Mouse (Mus musculus) intestine, embryonic 16.5 days (tissue): ENCODE data around the gene Dmkn. TPM values are rescaled to one million over a fixed set of nuclear protein-coding genes. Genes with fewer than 3 reads are reported as not detected.

ENCODE experiments used
- ATAC-seq: fragments of 200-750 bp; cut with Nextera tagmentation; 2 replicates; pipeline ENCODE4 v1.8.0; 2017; ENCODE audit warnings: moderate TSS enrichment, moderate library complexity
- H3K27ac ChIP-seq: fragments of 300-500 bp; sonication (generic); 2 replicates; pipeline ENCODE4 v1.5.1; 2014; ENCODE audit warnings: mild to moderate bottlenecking, low read length
- H3K27me3 ChIP-seq: fragments of 300-500 bp; sonication (generic); replicated peaks from 2 replicates; pipeline ENCODE4 v1.6.1; 2014; ENCODE audit warnings: low read length, control low read depth, mixed read lengths; ENCODE audit not compliant: control insufficient read depth, insufficient read depth
- H3K36me3 ChIP-seq: fragments of 300-500 bp; sonication (generic); 2 replicates; pipeline ENCODE4 v1.6.1; 2014; ENCODE audit warnings: low read length, control low read depth; ENCODE audit not compliant: control insufficient read depth, insufficient read depth
- H3K4me1 ChIP-seq: fragments of 300-500 bp; sonication (generic); 2 replicates; pipeline ENCODE4 v1.6.1; 2014; ENCODE audit warnings: low read length, control low read depth, mixed read lengths; ENCODE audit not compliant: control insufficient read depth, insufficient read depth
- H3K4me2 ChIP-seq: fragments of 300-500 bp; sonication (generic); 2 replicates; pipeline ENCODE4 v1.6.1; 2014; ENCODE audit warnings: low read depth, low read length, control low read depth
- H3K4me3 ChIP-seq: fragments of 300-500 bp; sonication (generic); 2 replicates; pipeline ENCODE4 v1.5.1; 2014; ENCODE audit warnings: mild to moderate bottlenecking, low read length
- H3K9ac ChIP-seq: fragments of 300-500 bp; sonication (generic); 2 replicates; pipeline ENCODE4 v1.6.1; 2014; ENCODE audit warnings: low read depth, low read length
- H3K9me3 ChIP-seq: fragments of 300-500 bp; sonication (generic); 2 replicates; pipeline ENCODE4 v1.6.1; 2016; ENCODE audit warnings: low read length, control low read depth; ENCODE audit not compliant: control insufficient read depth
- WGBS: fragments of 180-500 bp; shearing (Covaris S2); extraction: QIAGEN DNeasy Blood & Tissue Kit; methylation state at CpG from one replicate; pipeline ENCODE4 v1.1.7; 2014; 5-methylcytosine and 5-hydroxymethylcytosine counted together
- polyA plus RNA-seq: library from polyadenylated mRNA; unstranded; fragments of >200 nt; fragmentation: Nextera tagmentation; extraction: Ambion mirVana; gene quantifications from 2 replicates; pipeline ENCODE4 v1.2.1, GENCODE M21; 2015

The Dmkn gene
- polyA plus RNA-seq, 1 experiment from 2014 or later, result 5.8 TPM

DNA sequence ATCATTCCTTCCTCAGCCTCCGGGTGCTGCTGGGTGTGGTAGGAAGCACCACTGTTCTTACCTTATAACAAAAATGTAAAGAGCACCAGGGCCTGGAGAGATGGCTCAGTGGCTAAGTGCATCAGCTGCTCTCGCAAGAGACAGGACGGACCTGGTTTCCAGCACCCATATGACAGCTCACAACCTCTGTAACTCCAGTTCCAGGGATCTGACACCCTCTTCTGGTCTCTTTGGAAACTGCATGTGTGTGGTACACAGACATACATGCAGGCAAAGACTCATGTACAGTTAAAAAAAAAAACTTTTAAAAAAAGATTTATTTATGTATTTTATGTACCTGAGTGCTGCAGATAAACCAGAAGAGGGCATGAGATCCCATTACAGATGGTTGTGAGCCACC lies 39.7 kb downstream of the Dmkn start:
- ATAC-seq, result no peak
- 95% methylated on average over 3 of the region's 3 CpGs for WGBS
- Histone ChIP-seq H3K27me3 (no peaks in the 10 kb centered on the region), H3K4me3 (no peak overlapping the region), H3K4me2 (no peak overlapping the region), H3K27ac (no peak overlapping the region), H3K36me3 (no peaks in the 10 kb centered on the region), H3K4me1 (no peaks in the 10 kb centered on the region), H3K9ac (no peak overlapping the region), H3K9me3 (peaks cover 5% of the 10 kb centered on the region)

DNA sequence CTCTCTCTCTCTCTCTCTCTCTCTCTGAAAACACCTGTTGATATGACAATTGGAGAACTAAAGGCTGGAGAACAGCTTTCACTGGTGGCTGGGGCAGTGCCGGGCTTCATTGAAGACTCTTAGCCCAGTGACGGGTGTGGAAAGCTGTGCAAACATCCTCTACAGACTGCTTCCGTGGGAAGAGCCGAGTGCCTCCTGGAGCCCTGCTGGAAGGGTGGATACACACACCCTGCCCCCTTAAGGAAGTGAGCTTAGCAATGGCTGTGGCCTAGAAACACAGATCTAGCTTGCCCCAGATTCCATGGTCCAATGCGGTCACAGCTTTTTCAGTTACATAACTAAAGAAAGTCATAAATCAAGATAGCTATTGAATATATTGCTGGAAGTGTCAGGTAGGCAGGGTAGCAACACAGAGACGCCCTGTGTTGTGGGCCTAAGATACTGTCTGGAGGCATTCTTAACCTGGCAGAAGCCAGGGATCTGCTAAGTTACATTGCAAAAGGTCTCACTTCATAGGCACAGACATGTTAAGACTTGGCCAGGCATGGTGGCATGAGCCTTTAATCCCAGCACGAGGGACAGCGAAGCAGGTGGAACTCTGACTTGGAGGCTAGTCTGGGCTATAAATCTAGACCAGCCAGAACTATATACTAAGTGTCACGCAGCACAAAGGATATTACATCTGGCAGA lies 40.6 kb downstream of the Dmkn start:
- peaks cover 5% of the 10 kb centered on the region for H3K9me3 ChIP-seq
- ATAC-seq, result peak; percentile 97
- 61% methylated on average over 9 of the region's 9 CpGs for WGBS
- H3K36me3 ChIP-seq, result no peaks in the 10 kb centered on the region
- no peaks in the 10 kb centered on the region for H3K4me1 ChIP-seq
- no peak overlapping the region for H3K4me2 ChIP-seq
- H3K27ac ChIP-seq, result peak overlapping the region; percentile 78
- H3K27me3 ChIP-seq, result no peaks in the 10 kb centered on the region
- no peak overlapping the region for H3K4me3 ChIP-seq
- H3K9ac ChIP-seq, result no peak overlapping the region

DNA sequence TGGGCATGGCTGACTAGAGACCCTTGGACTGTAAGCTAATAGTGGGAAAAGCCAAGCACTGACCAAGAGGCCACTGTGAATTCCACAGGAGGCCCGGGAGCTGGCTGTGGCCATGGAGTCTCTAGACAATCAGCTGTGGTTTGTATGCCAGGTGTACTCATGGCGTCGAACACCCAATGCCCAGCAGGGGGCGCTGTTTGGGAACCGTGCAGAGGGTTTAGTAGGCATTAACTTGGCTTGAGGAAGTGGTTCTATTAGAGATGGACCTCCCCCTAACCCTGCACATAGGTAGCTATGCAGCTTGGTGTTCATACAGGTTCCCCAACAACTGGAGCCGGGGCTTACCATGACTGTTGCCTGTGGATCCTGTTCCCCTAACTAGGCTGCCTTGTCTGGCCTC lies 42.4 kb downstream of the Dmkn start:
- Histone ChIP-seq H3K4me3 (no peak overlapping the region), H3K4me1 (no peaks in the 10 kb centered on the region), H3K9me3 (no peaks in the 10 kb centered on the region), H3K27ac (no peak overlapping the region), H3K4me2 (no peak overlapping the region), H3K9ac (no peak overlapping the region), H3K36me3 (no peaks in the 10 kb centered on the region), H3K27me3 (no peaks in the 10 kb centered on the region)
- ATAC-seq, result no peak
- WGBS, result 49% methylated on average over 6 of the region's 6 CpGs

DNA sequence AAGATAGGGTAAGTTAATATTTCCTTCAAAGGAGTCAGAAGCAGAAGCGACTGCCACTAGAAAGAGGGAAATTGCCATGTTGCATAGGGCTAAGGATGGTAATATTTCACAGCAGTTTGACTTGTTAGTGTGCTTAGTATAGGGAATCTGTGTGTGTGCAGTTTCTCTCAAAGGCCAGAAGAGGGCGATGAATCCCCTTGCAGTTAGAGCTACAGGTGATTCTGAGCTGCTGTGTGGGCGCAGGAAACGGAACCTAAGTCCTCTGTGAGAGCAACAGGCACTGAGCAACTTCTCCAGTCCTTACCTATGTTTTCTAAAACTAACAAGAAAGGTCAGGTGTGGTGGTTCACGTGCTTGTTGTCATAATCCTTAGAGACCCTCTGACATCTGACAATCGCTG lies 46.8 kb downstream of the Dmkn start:
- no peak overlapping the region for H3K4me3 ChIP-seq
- H3K9me3 ChIP-seq, result no peaks in the 10 kb centered on the region
- no peak for ATAC-seq
- H3K27me3 ChIP-seq, result no peaks in the 10 kb centered on the region
- no peak overlapping the region for H3K9ac ChIP-seq
- no peaks in the 10 kb centered on the region for H3K36me3 ChIP-seq
- WGBS, result 63% methylated on average over 6 of the region's 6 CpGs
- no peak overlapping the region for H3K4me2 ChIP-seq
- peaks cover 12% of the 10 kb centered on the region; the same call in 1 of the 2 replicates for H3K4me1 ChIP-seq
- no peak overlapping the region for H3K27ac ChIP-seq

DNA sequence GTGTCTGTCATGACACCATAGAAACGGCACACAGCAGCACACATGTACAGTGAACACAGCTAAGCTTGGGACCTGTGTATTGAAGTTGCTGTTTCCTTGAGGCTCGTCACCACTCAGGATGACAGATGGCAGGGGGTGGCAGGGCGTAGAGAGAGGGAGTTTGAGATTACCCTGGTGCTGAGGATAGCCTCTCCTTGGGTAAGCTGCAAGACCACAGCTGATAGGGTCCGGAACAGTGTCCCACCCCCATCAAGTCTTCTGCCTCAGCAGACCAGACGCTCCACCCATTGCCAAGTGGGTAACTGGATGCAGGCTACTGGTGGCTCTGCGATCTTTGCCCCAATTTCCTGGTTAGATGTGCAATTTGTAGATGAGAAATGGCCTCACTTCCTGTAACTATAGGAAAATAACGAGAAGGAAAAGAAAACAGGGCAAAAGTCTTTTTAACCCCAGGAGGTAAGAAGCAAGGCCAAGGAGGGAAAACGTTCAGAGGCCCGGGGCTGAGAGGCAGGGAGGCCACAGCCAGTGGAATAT lies 48.3 kb downstream of the Dmkn start:
- Histone ChIP-seq H3K9me3 (no peaks in the 10 kb centered on the region), H3K4me2 (peak overlapping the region; percentile 22), H3K9ac (0 out of 2 replicates have a peak overlapping the region, but pooled peaks have one; percentile 19), H3K36me3 (no peaks in the 10 kb centered on the region), H3K4me1 (peaks cover 12% of the 10 kb centered on the region; the same call in 1 of the 2 replicates), H3K4me3 (no peak overlapping the region), H3K27me3 (no peaks in the 10 kb centered on the region), H3K27ac (peak overlapping the region; percentile 78)
- 33% methylated on average over 9 of the region's 9 CpGs for WGBS
- peak; percentile 72 for ATAC-seq

DNA sequence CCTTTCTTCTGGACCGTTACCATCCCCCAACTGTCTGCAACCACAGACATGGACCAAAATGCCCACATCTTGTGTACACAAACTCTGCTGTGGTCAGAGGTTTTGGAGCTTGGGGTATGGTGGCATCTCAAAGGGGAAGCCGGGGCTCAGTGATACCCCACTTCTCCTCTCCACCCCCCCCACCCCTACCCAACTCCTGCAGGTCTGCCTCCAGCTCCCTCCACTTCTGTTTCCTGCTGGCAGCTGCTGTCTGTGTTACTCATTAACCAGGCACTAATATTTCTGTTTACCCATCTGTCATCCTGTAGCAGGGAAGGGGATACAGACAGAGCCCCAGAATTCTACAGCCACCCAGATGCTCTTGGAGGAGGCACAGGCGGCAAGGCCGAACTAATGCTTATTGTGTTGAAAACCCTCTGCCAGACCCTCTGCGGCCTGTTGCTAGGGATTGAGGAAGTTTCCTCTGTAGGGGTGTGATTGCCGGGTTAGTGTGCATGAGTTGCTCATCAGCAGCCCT lies 48.8 kb downstream of the Dmkn start:
- Histone ChIP-seq H3K36me3 (no peaks in the 10 kb centered on the region), H3K9me3 (no peaks in the 10 kb centered on the region), H3K27ac (peak overlapping the region; percentile 78), H3K9ac (0 out of 2 replicates have a peak overlapping the region, but pooled peaks have one; percentile 19), H3K27me3 (no peaks in the 10 kb centered on the region), H3K4me2 (peak overlapping the region; percentile 22), H3K4me1 (peaks cover 12% of the 10 kb centered on the region; the same call in 1 of the 2 replicates), H3K4me3 (no peak overlapping the region)
- 38% methylated on average over 6 of the region's 6 CpGs for WGBS
- ATAC-seq, result peak; percentile 88

DNA sequence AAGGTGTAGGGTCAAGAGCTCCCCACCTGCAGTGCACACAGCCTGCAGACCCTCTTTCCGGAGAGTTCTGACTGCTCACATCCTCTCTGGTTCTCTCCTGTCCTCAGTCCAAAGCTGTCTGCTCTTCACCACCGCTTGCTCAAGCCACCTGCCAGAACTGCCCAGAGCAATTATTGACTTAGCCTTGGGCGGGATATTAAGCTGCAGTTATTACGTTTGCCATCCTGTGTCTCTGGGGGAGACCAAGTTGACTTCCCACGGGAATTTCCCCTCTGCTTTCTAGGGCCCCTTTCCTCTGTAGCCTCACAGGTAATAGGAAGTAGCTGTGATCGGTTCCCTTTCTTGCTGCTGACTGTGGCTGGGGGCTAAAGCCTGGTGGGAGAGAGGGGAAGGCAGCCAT lies 56.6 kb downstream of the Dmkn start:
- peak overlapping the region; percentile 48; the same call in 1 of the 2 replicates for H3K9ac ChIP-seq
- H3K4me1 ChIP-seq, result peaks cover 8% of the 10 kb centered on the region; the same call in 1 of the 2 replicates
- H3K36me3 ChIP-seq, result no peaks in the 10 kb centered on the region
- 0 out of 2 replicates have a peak overlapping the region, but pooled peaks have one; percentile 25 for H3K4me2 ChIP-seq
- no peaks in the 10 kb centered on the region for H3K9me3 ChIP-seq
- no peak overlapping the region for H3K4me3 ChIP-seq
- 49% methylated on average over 6 of the region's 6 CpGs for WGBS
- H3K27me3 ChIP-seq, result no peaks in the 10 kb centered on the region
- peak; percentile 55 for ATAC-seq
- peak overlapping the region; percentile 57; the same call in 1 of the 2 replicates for H3K27ac ChIP-seq

DNA sequence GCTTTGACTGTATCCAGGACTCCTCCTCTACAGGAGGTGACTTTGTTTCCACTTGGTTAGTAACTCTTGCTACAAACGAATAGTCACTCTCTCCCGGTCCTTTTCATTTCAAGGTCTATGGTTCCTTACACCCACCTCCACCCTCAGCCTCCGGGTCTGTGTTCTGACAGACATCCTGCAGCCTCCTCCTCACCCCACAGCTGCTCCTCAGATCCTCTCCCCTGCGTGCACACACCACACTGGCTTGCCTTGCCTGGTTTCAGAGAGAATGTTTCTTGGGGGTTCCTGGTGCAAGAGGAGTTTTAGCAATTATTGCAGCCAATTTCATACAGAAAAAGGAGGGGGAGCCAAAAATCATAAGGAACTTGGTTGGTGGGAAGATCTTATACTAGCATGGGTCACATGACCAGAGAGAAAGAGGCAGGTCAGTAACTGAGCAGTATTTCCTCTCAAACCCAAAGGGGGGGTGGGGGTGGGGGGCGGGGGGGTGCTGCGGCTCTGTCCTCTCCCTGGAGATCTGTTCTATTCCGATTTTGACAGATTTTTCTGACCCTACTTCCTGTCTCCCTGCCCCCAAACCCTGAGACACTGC lies 57.4 kb downstream of the Dmkn start:
- no peaks in the 10 kb centered on the region for H3K36me3 ChIP-seq
- peak overlapping the region; percentile 25; the same call in 1 of the 2 replicates for H3K4me2 ChIP-seq
- no peak for ATAC-seq
- peak overlapping the region; percentile 10 for H3K4me3 ChIP-seq
- WGBS, result 49% methylated on average over 7 of the region's 7 CpGs
- peak overlapping the region; percentile 57; the same call in 1 of the 2 replicates for H3K27ac ChIP-seq
- H3K9ac ChIP-seq, result peak overlapping the region; percentile 48; the same call in 1 of the 2 replicates
- H3K27me3 ChIP-seq, result no peaks in the 10 kb centered on the region
- peaks cover 8% of the 10 kb centered on the region; the same call in 1 of the 2 replicates for H3K4me1 ChIP-seq
- no peaks in the 10 kb centered on the region for H3K9me3 ChIP-seq

DNA sequence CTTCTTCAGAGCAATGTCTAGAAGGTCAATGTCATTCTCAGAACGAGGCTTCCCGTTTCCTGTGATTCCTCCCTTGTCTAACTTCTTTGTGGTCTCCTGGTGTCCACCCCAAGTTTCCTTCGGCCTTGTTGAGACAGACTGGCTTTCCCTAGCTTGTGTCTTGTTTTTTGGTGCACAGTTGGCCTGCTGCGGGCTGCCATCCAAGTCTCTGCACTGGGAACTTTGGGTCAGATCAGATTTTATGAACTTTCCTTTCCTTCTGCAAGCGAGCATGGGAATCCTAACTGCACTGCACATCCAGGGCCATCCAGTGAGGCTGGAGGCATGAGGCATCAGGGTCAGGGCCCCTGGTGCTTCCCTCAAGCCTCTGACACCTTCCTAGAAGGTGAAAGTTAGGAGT lies 58.0 kb downstream of the Dmkn start:
- Histone ChIP-seq H3K27me3 (no peaks in the 10 kb centered on the region), H3K4me1 (peaks cover 8% of the 10 kb centered on the region; the same call in 1 of the 2 replicates), H3K9me3 (no peaks in the 10 kb centered on the region), H3K27ac (no peak overlapping the region), H3K4me3 (no peak overlapping the region), H3K9ac (no peak overlapping the region), H3K4me2 (no peak overlapping the region), H3K36me3 (no peaks in the 10 kb centered on the region)
- no peak for ATAC-seq
- 62% methylated on average over 5 of the region's 5 CpGs for WGBS
